Mouse (Mus musculus) midbrain, embryonic 16.5 days (tissue): ENCODE measurements around the gene Zbtb5. TPM values are rescaled to one million over a fixed set of nuclear protein-coding genes. Genes with fewer than 3 reads are reported as not detected.
"Not testable (repeated sequence)": the region's sequence is repeated elsewhere in the genome, so short reads cannot be mapped to it uniquely, and the experiment has no call there.

ENCODE experiments used
- ATAC-seq: fragments of 200-750 bp; cut with Nextera tagmentation; 2 replicates; pipeline ENCODE4 v1.8.0; 2017; ENCODE audit warnings: moderate TSS enrichment
- H3K27ac ChIP-seq: fragments of 300-500 bp; sonication (generic); 2 replicates; pipeline ENCODE4 v1.5.1; 2014; ENCODE audit warnings: mild to moderate bottlenecking, low read length, mixed read lengths
- H3K27me3 ChIP-seq: fragments of 300-500 bp; sonication (generic); 2 replicates; pipeline ENCODE4 v1.6.1; 2014; ENCODE audit warnings: low read depth, low read length, mixed read lengths; ENCODE audit not compliant: control insufficient read depth, insufficient read depth
- H3K36me3 ChIP-seq: fragments of 300-500 bp; sonication (generic); 2 replicates; pipeline ENCODE4 v1.6.1; 2014; ENCODE audit warnings: mild to moderate bottlenecking, low read length, moderate library complexity, mixed read lengths; ENCODE audit not compliant: control insufficient read depth, insufficient read depth
- H3K4me1 ChIP-seq: fragments of 300-500 bp; sonication (generic); 2 replicates; pipeline ENCODE4 v1.6.1; 2014; ENCODE audit warnings: mild to moderate bottlenecking, low read length, mixed read lengths; ENCODE audit not compliant: control insufficient read depth, insufficient read depth
- H3K4me2 ChIP-seq: fragments of 300-500 bp; sonication (generic); 2 replicates; pipeline ENCODE4 v1.6.1; 2014; ENCODE audit warnings: mild to moderate bottlenecking, low read length, mixed read lengths
- H3K4me3 ChIP-seq: fragments of 300-500 bp; sonication (generic); 2 replicates; pipeline ENCODE4 v1.5.1; 2014; ENCODE audit warnings: low read depth, mild to moderate bottlenecking, low read length, moderate library complexity, mixed read lengths
- H3K9ac ChIP-seq: fragments of 300-500 bp; sonication (generic); 2 replicates; pipeline ENCODE4 v1.6.1; 2014; ENCODE audit warnings: low read depth, low read length, mixed read lengths
- H3K9me3 ChIP-seq: fragments of 300-500 bp; sonication (generic); replicated peaks from 2 replicates; pipeline ENCODE4 v1.6.1; 2014; ENCODE audit warnings: mild to moderate bottlenecking, low read length, mixed read lengths; ENCODE audit not compliant: control insufficient read depth, poor library complexity, severe bottlenecking
- WGBS: fragments of 180-500 bp; shearing (Covaris S2); extraction: QIAGEN DNeasy Blood & Tissue Kit; methylation state at CpG from one replicate; pipeline ENCODE4 v1.1.7; 2014; 5-methylcytosine and 5-hydroxymethylcytosine counted together
- polyA plus RNA-seq: library from polyadenylated mRNA; unstranded; fragments of >200 nt; fragmentation: Nextera tagmentation; extraction: Ambion mirVana; gene quantifications from 2 replicates; pipeline ENCODE4 v1.2.1, GENCODE M21; 2015

Gene Zbtb5
- polyA plus RNA-seq, 1 experiment from 2014 or later = 44.5 TPM

DNA sequence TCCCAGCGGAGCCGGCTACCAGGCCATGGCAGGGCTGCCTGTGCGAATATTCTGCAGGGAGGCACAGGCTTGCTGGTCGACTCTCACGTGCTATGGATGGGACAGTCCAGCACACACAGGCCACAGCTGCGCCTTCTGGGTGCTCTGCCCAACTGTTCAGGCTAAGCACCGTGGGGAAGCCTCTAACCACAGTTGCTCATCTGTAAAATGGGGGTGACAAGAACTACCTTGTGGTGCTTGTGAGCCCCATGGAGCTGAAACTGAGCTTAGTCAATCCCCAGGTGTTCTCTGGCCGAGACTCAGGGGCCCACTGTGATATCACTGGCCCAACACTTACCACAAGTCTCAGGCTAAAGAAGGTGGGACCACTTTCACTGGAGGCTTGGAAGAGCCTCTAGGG lies 44.8 kb downstream of the Zbtb5 start:
- Histone ChIP-seq H3K9me3 (no peaks in the 10 kb centered on the region), H3K4me2 (no peak overlapping the region), H3K27ac (no peak overlapping the region), H3K4me1 (no peaks in the 10 kb centered on the region), H3K4me3 (no peak overlapping the region), H3K27me3 (no peaks in the 10 kb centered on the region), H3K9ac (no peak overlapping the region), H3K36me3 (no peaks in the 10 kb centered on the region)
- WGBS = 88% methylated on average over 8 of the region's 8 CpGs
- ATAC-seq = no peak

DNA sequence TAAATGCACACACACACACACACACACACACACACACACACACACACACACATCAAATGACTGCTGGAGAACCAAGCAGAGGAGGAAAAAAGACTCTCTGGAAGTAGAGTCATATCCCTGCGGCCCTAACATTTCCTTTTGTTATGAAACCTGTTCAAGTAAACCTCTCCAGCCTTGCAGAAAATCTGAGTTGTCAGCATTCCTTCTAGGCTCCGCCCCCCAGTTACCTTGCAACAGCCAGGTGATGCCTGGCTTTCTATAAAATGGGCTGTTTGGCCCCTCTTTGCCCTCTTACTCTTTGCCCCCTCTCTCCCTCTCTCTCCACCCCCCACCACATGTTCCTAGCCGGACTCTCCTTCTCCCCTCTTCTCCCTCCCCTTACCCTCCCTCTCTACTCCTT lies 46.5 kb downstream of the Zbtb5 start:
- no peaks in the 10 kb centered on the region for H3K27me3 ChIP-seq
- no peaks in the 10 kb centered on the region for H3K36me3 ChIP-seq
- ATAC-seq = no peak
- H3K4me2 ChIP-seq = no peak overlapping the region
- no peak overlapping the region for H3K4me3 ChIP-seq
- WGBS = 89% methylated on average over 3 of the region's 3 CpGs
- no peaks in the 10 kb centered on the region for H3K4me1 ChIP-seq
- no peak overlapping the region for H3K27ac ChIP-seq
- no peaks in the 10 kb centered on the region for H3K9me3 ChIP-seq
- no peak overlapping the region for H3K9ac ChIP-seq

DNA sequence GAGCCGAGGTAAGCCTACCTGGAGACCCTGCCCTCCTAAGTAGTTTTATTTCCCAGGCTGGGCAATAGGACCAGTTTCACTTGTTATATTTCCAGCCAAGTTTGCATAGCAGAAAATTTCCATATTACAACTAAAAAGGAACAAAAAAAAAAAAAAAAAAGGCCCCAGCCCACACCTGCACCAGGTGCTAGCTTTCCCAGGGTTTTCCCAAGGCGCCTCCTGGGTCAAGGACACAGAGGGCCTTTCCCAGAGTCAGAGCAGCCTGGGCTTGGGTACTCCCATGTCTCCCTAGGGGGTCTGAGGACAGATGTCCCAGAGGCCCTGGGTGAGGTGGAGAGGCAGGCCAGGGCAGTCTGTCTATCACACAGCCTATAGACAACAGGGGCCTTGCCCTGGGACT lies 47.0 kb downstream of the Zbtb5 start:
- Histone ChIP-seq H3K4me2 (no peak overlapping the region), H3K36me3 (no peaks in the 10 kb centered on the region), H3K9ac (no peak overlapping the region), H3K27me3 (no peaks in the 10 kb centered on the region), H3K4me3 (no peak overlapping the region), H3K4me1 (no peaks in the 10 kb centered on the region), H3K27ac (no peak overlapping the region), H3K9me3 (no peaks in the 10 kb centered on the region)
- 92% methylated on average over 2 of the region's 2 CpGs for WGBS
- ATAC-seq = no peak

DNA sequence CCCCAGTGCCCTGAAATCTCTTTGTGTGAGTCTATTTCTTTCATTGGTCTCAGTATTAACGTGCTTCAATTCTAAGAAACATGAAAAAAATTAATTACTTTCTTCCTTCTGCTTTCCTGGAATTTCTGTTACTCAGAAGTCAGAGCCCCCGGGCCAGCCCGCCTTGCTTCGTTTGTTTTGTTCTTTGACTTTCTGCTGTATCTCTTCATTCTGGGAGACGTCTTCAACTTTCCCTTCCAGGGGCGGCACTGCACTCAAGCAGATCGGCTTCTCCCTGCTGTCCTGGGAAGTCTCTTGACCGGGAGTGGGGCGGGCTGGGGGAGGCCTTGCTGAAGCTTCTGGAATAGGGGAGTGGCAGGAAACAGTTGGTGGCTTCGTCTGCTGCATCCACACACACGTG lies 49.1 kb downstream of the Zbtb5 start:
- H3K27ac ChIP-seq = no peak overlapping the region
- H3K4me1 ChIP-seq = no peaks in the 10 kb centered on the region
- H3K27me3 ChIP-seq = no peaks in the 10 kb centered on the region
- H3K4me2 ChIP-seq = no peak overlapping the region
- H3K9me3 ChIP-seq = no peaks in the 10 kb centered on the region
- no peak for ATAC-seq
- no peak overlapping the region for H3K9ac ChIP-seq
- no peak overlapping the region for H3K4me3 ChIP-seq
- 76% methylated on average over 11 of the region's 11 CpGs for WGBS
- H3K36me3 ChIP-seq = no peaks in the 10 kb centered on the region

DNA sequence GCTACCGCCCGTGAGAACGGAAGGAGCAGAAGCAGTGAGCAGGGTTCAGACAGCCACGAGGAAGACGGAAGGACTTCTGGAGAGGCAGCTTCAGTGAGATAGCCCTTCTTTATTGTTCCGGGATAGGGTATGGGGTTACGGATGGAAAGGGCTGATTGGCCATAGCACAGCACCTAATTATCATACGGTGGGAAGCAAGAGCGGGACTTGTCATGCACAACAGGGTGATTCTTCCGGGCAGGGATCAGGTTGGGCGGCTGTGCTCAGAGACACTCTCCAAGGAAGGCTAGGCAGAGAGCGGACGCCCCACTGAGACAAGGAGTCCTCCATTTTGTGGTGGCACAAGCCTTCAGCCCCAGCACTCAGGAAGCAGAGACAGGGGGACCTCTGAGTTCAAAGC lies 53.0 kb downstream of the Zbtb5 start:
- H3K4me2 ChIP-seq = no peak overlapping the region
- WGBS = 93% methylated on average over 13 of the region's 13 CpGs
- no peaks in the 10 kb centered on the region for H3K9me3 ChIP-seq
- H3K9ac ChIP-seq = no peak overlapping the region
- no peak for ATAC-seq
- no peak overlapping the region for H3K27ac ChIP-seq
- H3K4me3 ChIP-seq = no peak overlapping the region
- no peaks in the 10 kb centered on the region for H3K4me1 ChIP-seq
- H3K36me3 ChIP-seq = no peaks in the 10 kb centered on the region
- no peaks in the 10 kb centered on the region for H3K27me3 ChIP-seq

DNA sequence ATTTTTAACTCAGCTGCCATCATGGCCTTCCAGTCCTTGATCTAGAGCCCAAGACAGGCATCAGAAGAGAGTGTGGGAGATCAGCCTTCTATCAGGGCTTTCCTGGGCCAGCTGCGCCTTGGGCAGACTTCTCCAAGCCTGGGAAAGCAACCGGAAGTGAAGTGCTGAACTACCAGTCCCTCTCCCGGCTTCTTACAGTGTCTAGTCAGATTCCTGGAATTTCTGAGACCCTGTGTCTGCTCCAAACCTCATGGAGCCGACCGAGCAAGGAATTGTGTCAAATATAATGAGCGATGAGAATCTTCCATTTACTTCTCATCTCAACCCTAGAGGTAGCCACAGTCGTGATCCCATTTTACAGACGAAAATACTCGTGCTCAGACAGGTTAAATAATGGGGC lies 53.4 kb downstream of the Zbtb5 start:
- no peak for ATAC-seq
- WGBS = 93% methylated on average over 9 of the region's 9 CpGs
- H3K36me3 ChIP-seq = no peaks in the 10 kb centered on the region
- H3K27me3 ChIP-seq = no peaks in the 10 kb centered on the region
- no peak overlapping the region for H3K4me3 ChIP-seq
- H3K4me2 ChIP-seq = no peak overlapping the region
- no peak overlapping the region for H3K9ac ChIP-seq
- no peaks in the 10 kb centered on the region for H3K9me3 ChIP-seq
- H3K4me1 ChIP-seq = no peaks in the 10 kb centered on the region
- no peak overlapping the region for H3K27ac ChIP-seq

DNA sequence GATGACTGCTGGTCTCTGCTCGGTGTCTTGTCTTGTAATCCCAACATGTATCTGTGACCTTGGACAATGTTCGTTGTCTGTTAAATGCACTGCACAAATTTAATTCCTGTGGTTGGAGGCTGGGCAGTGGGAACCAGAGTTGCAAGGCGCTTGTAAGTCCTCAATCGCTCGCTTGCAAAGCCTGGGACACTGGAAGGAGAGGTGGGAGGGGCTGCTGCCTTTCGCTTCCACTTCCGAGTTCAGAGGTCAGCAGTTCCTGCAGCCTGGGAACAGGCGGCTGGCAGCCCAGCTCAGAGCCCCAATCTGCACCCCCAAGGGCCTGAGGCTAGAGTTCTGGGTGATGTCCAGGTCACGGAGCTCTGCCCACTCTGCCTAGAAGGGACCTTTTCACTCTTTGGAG lies 59.2 kb downstream of the Zbtb5 start:
- H3K36me3 ChIP-seq = no peaks in the 10 kb centered on the region
- 75% methylated on average over 9 of the region's 9 CpGs for WGBS
- H3K4me1 ChIP-seq = no peaks in the 10 kb centered on the region
- no peak overlapping the region for H3K27ac ChIP-seq
- no peaks in the 10 kb centered on the region for H3K9me3 ChIP-seq
- no peak for ATAC-seq
- no peak overlapping the region for H3K4me2 ChIP-seq
- no peak overlapping the region for H3K9ac ChIP-seq
- no peak overlapping the region for H3K4me3 ChIP-seq
- H3K27me3 ChIP-seq = no peaks in the 10 kb centered on the region

DNA sequence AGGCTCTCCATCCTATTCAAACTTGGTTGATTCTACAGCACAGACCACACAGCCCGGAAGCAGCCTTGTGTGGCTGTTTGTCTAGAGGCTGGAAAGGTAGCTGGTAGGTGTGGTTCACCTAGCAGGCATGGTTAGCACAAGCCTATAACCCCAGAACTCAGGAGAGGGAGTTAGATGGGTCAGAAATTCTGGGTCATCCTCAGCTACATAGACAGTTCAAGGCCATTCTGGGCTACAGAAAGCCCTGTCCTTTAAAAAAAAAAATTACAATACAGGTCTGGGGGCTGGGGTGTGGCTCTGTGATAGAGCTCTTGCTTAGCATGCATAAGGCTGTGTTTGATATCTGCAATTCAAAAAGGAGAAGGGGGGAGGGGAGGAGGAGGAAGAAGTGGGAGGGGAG lies 63.9 kb downstream of the Zbtb5 start:
- no peak for ATAC-seq
- H3K4me3 ChIP-seq = no peak overlapping the region
- H3K4me2 ChIP-seq = no peak overlapping the region
- H3K9ac ChIP-seq = no peak overlapping the region
- no peak overlapping the region for H3K27ac ChIP-seq
- no peaks in the 10 kb centered on the region for H3K9me3 ChIP-seq
- no peaks in the 10 kb centered on the region for H3K36me3 ChIP-seq
- no peaks in the 10 kb centered on the region for H3K27me3 ChIP-seq
- 97% methylated on average over 1 of the region's 1 CpGs for WGBS
- H3K4me1 ChIP-seq = no peaks in the 10 kb centered on the region

DNA sequence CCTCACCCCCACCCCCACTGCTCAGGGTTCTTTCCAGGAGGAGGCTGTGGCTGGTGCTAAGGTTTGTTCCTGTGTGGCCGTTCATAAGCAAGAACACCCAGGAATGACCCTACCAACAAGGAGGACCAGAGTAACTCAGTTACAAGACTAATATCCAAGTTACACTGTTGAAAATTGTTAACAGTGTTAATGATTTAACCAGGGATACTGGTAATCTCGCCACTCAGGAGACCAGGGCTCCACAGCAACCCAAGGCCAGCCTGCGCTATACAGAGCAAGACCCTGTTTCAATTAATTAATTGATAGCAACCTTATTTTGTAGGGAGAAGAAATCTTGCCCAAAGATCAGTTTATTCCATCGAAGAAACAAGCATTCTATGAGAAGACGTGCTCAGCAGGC lies 64.7 kb downstream of the Zbtb5 start:
- Histone ChIP-seq H3K9ac (no peak overlapping the region), H3K4me3 (no peak overlapping the region), H3K27ac (no peak overlapping the region), H3K36me3 (no peaks in the 10 kb centered on the region), H3K27me3 (no peaks in the 10 kb centered on the region), H3K4me1 (no peaks in the 10 kb centered on the region), H3K9me3 (no peaks in the 10 kb centered on the region), H3K4me2 (no peak overlapping the region)
- WGBS = 92% methylated on average over 5 of the region's 5 CpGs
- ATAC-seq = no peak

DNA sequence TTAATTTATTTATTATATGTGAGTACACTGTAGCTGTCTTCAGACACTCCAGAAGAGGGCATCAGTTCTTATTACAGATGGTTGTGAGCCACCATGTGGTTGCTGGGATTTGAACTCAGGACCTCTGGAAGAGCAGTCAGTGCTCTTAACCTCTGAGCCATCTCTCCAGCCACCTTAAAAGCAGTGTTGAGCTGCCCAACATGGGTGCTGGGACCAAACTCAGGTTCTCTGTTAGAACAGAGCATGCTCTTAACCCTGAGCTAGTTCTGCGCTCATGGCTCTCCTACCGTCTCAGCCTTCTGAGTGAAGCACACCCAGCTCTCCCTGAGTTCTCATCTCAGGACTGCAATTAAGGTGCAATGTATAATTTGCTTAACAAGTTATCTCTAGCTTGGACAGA lies 66.1 kb downstream of the Zbtb5 start:
- not testable (repeated sequence) for ATAC-seq, H3K4me3 ChIP-seq, H3K27ac ChIP-seq, H3K4me2 ChIP-seq, H3K27me3 ChIP-seq, H3K4me1 ChIP-seq, H3K9ac ChIP-seq, H3K36me3 ChIP-seq, H3K9me3 ChIP-seq
- WGBS = 98% methylated on average over 2 of the region's 2 CpGs
